Mouse (Mus musculus) liver, embryonic 11.5 days (tissue): ENCODE results near the gene C1qtnf2. TPM values are rescaled to one million over a fixed set of nuclear protein-coding genes. Genes with fewer than 3 reads are reported as not detected.

Source experiments
- ATAC-seq: fragments of 200-750 bp; cut with Nextera tagmentation; replicated peaks from 2 replicates; pipeline ENCODE4 v1.8.0; 2017; ENCODE audit warnings: moderate number of reproducible peaks, mild to moderate bottlenecking, moderate TSS enrichment, moderate library complexity; ENCODE audit not compliant: low FRiP score
- DNase-seq: peaks from one replicate; pipeline ENCODE4 v3.0.0-alpha.2; 2017; ENCODE audit warnings: low spot score
- H3K27ac ChIP-seq: fragments of 300-500 bp; sonication (generic); 2 replicates; pipeline ENCODE4 v1.5.1; 2014; ENCODE audit warnings: mild to moderate bottlenecking, low read depth, low read length, control low read depth
- H3K27me3 ChIP-seq: fragments of 300-500 bp; sonication (generic); replicated peaks from 2 replicates; pipeline ENCODE4 v1.6.1; 2014; ENCODE audit warnings: low read length, mixed read lengths; ENCODE audit not compliant: control insufficient read depth, insufficient read depth
- H3K36me3 ChIP-seq: fragments of 300-500 bp; sonication (generic); 2 replicates; pipeline ENCODE4 v1.6.1; 2014; ENCODE audit warnings: mild to moderate bottlenecking, low read length, moderate library complexity, mixed read lengths; ENCODE audit not compliant: control insufficient read depth, insufficient read depth
- H3K4me1 ChIP-seq: fragments of 300-500 bp; sonication (generic); replicated peaks from 2 replicates; pipeline ENCODE4 v1.6.1; 2014; ENCODE audit warnings: low read length, mixed read lengths; ENCODE audit not compliant: control insufficient read depth, insufficient read depth
- H3K4me2 ChIP-seq: fragments of 300-500 bp; sonication (generic); 2 replicates; pipeline ENCODE4 v1.6.1; 2014; ENCODE audit warnings: mild to moderate bottlenecking, control low read depth, moderate library complexity
- H3K4me3 ChIP-seq: fragments of 300-500 bp; sonication (generic); 2 replicates; pipeline ENCODE4 v1.5.1; 2014; ENCODE audit warnings: low read depth, low read length, control low read depth
- H3K9ac ChIP-seq: fragments of 300-500 bp; sonication (generic); 2 replicates; pipeline ENCODE4 v1.6.1; 2014; ENCODE audit warnings: low read depth, low read length, control low read depth
- H3K9me3 ChIP-seq: fragments of 300-500 bp; sonication (generic); 2 replicates; pipeline ENCODE4 v1.6.1; 2016; ENCODE audit warnings: low read length, inconsistent platforms, mixed read lengths; ENCODE audit not compliant: control insufficient read depth
- WGBS: fragments of 180-500 bp; shearing (Covaris S2); extraction: QIAGEN DNeasy Blood & Tissue Kit; methylation state at CpG from one replicate; pipeline ENCODE4 v1.1.7; 2014; 5-methylcytosine and 5-hydroxymethylcytosine counted together
- polyA plus RNA-seq: library from polyadenylated mRNA; unstranded; fragments of >200 nt; fragmentation: Nextera tagmentation; extraction: Ambion mirVana; gene quantifications from 2 replicates; pipeline ENCODE4 v1.2.1, GENCODE M21; 2014

C1qtnf2 gene
- polyA plus RNA-seq, 1 experiment from 2014 or later, result 0.82 TPM

GRCm38 (mm10) chr11:43516344-43517021 lies 42.4 kb downstream of the C1qtnf2 start:
- no peak overlapping the region for H3K4me3 ChIP-seq
- H3K9ac ChIP-seq, result no peak overlapping the region
- no peaks in the 10 kb centered on the region for H3K27me3 ChIP-seq
- no peak overlapping the region for H3K27ac ChIP-seq
- peak; percentile 29 for ATAC-seq
- no peaks in the 10 kb centered on the region for H3K9me3 ChIP-seq
- WGBS, result 31% methylated on average over 8 of the region's 8 CpGs
- no peak for DNase-seq
- no peaks in the 10 kb centered on the region for H3K4me1 ChIP-seq
- H3K4me2 ChIP-seq, result no peak overlapping the region
- H3K36me3 ChIP-seq, result no peaks in the 10 kb centered on the region

GRCm38 (mm10) chr11:43517641-43518040 lies 43.6 kb downstream of the C1qtnf2 start:
- H3K36me3 ChIP-seq, result no peaks in the 10 kb centered on the region
- no peak overlapping the region for H3K27ac ChIP-seq
- no peaks in the 10 kb centered on the region for H3K27me3 ChIP-seq
- H3K4me2 ChIP-seq, result no peak overlapping the region
- H3K9ac ChIP-seq, result no peak overlapping the region
- no peak for ATAC-seq
- H3K9me3 ChIP-seq, result no peaks in the 10 kb centered on the region
- H3K4me3 ChIP-seq, result no peak overlapping the region
- no peak for DNase-seq
- H3K4me1 ChIP-seq, result no peaks in the 10 kb centered on the region
- WGBS, result 86% methylated on average over 11 of the region's 11 CpGs

GRCm38 (mm10) chr11:43518086-43518485 lies 44.0 kb downstream of the C1qtnf2 start:
- Histone ChIP-seq H3K4me1 (no peaks in the 10 kb centered on the region), H3K9ac (no peak overlapping the region), H3K4me3 (no peak overlapping the region), H3K27ac (no peak overlapping the region), H3K9me3 (no peaks in the 10 kb centered on the region), H3K27me3 (no peaks in the 10 kb centered on the region), H3K36me3 (no peaks in the 10 kb centered on the region), H3K4me2 (no peak overlapping the region)
- DNase-seq (no peak), ATAC-seq (no peak)

GRCm38 (mm10) chr11:43518821-43519220 lies 44.7 kb downstream of the C1qtnf2 start:
- no peaks in the 10 kb centered on the region for H3K9me3 ChIP-seq
- H3K4me1 ChIP-seq, result no peaks in the 10 kb centered on the region
- no peak overlapping the region for H3K4me3 ChIP-seq
- no peak overlapping the region for H3K9ac ChIP-seq
- ATAC-seq (no peak), DNase-seq (no peak)
- H3K36me3 ChIP-seq, result no peaks in the 10 kb centered on the region
- no peaks in the 10 kb centered on the region for H3K27me3 ChIP-seq
- no peak overlapping the region for H3K27ac ChIP-seq
- H3K4me2 ChIP-seq, result no peak overlapping the region

- DNase-seq, result no peak
- Histone ChIP-seq H3K4me2 (no peak overlapping the region), H3K27ac (no peak overlapping the region), H3K4me3 (no peak overlapping the region), H3K36me3 (no peaks in the 10 kb centered on the region), H3K9ac (no peak overlapping the region), H3K9me3 (no peaks in the 10 kb centered on the region), H3K4me1 (no peaks in the 10 kb centered on the region), H3K27me3 (no peaks in the 10 kb centered on the region)
- WGBS, result 74% methylated on average over 3 of the region's 3 CpGs
- ATAC-seq, result no peak
These were observed 46.4 kb downstream of the C1qtnf2 start for GRCm38 (mm10) chr11:43520521-43520920.

GRCm38 (mm10) chr11:43528078-43528682 lies 54.1 kb downstream of the C1qtnf2 start:
- Histone ChIP-seq H3K4me2 (peak overlapping the region; percentile 91), H3K27ac (peak overlapping the region; percentile 49; the same call in 1 of the 2 replicates), H3K9me3 (no peaks in the 10 kb centered on the region), H3K27me3 (no peaks in the 10 kb centered on the region; the same call in 1 of the 2 replicates), H3K4me3 (peak overlapping the region; percentile 76), H3K4me1 (0 out of 2 replicates have a peak, but pooled peaks cover 2% of the 10 kb centered on the region), H3K36me3 (no peaks in the 10 kb centered on the region), H3K9ac (peak overlapping the region; percentile 73)
- no peak; the same call in 1 of the 2 replicates for ATAC-seq
- 3% methylated on average over 25 of the region's 25 CpGs for WGBS
- DNase-seq, result peak; percentile 70

GRCm38 (mm10) chr11:43528683-43529499 lies 54.8 kb downstream of the C1qtnf2 start, which contains the start of gene Ccnjl:
Ccnjl (plus strand) TSS chr11:43528784.
- peak; percentile 72 for DNase-seq
- under 1% methylated on average over 69 of the region's 79 CpGs for WGBS
- H3K27ac ChIP-seq, result peak within 1 kb of the TSS; percentile 49; the same call in 1 of the 2 replicates

GRCm38 (mm10) chr11:43530043-43530442 lies 56.0 kb downstream of the C1qtnf2 start:
- Histone ChIP-seq H3K9me3 (no peaks in the 10 kb centered on the region), H3K4me3 (peak overlapping the region; percentile 23), H3K9ac (peak overlapping the region; percentile 20; the same call in 1 of the 2 replicates), H3K27me3 (no peaks in the 10 kb centered on the region; the same call in 1 of the 2 replicates), H3K27ac (no peak overlapping the region), H3K4me2 (peak overlapping the region; percentile 91), H3K4me1 (peaks cover 2% of the 10 kb centered on the region; the same call in 1 of the 2 replicates), H3K36me3 (peaks cover 4% of the 10 kb centered on the region; the same call in 1 of the 2 replicates)
- ATAC-seq, result no peak
- DNase-seq, result no peak
- 49% methylated on average over 3 of the region's 3 CpGs for WGBS

More at GRCm38 (mm10) chr11:43528683-43529499, 54.8 kb downstream of the C1qtnf2 start, which contains the start of gene Ccnjl:
- H3K4me1 ChIP-seq, result 0 out of 2 replicates have a peak, but pooled peaks cover 2% of the 10 kb centered on the region
- peak within 1 kb of the TSS; percentile 76 for H3K4me3 ChIP-seq
- peaks cover 4% of the 10 kb centered on the region; the same call in 1 of the 2 replicates for H3K36me3 ChIP-seq
- ATAC-seq, result peak; percentile 76
- H3K27me3 ChIP-seq, result no peaks in the 10 kb centered on the region; the same call in 1 of the 2 replicates
- no peaks in the 10 kb centered on the region for H3K9me3 ChIP-seq
- H3K4me2 ChIP-seq, result peak within 1 kb of the TSS; percentile 91
- H3K9ac ChIP-seq, result peak within 1 kb of the TSS; percentile 73
